Mouse (Mus musculus) liver, embryonic 14.5 days (tissue): ENCODE data around the gene Xaf1.

Source experiments
- CTCF ChIP-seq: IDR thresholded peaks from 2 replicates; pipeline ENCODE4 v1.5.1; 2016; ENCODE audit warnings: antibody characterized with exemption, low read depth, control low read depth
- EP300 ChIP-seq: IDR thresholded peaks from 2 replicates; pipeline ENCODE4 v1.6.1; 2016; ENCODE audit warnings: antibody characterized with exemption, low read depth

DNA sequence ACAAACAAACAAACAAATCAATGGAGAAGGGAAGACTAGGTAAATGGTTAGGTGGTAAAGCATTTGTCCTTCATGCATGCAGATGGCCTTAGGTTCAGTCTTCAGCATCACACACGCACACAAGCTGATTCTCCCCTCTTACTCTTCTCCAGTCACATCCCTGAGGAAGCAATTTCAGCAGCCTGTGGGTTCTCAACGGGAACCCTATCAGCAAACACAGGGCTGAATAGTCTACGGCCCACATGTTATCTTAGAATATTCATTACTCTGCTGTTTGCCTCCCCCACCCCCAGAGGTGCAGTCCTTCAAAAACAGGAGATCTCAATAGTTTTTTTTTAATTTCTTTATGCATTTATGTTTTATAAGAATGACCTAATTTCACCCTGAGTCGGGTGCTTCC is 9.1 kb downstream of the Xaf1 start:
- TF ChIP-seq CTCF (no peak), EP300 (no peak)
